In genomic region chr5:133787491-133787890, GRCm38 (mm10) we compare ENCODE assay signal across 25 mouse cellular contexts.
"Had no signal": no experiment of that assay in that cellular context is flagged by ENCODE, and none has a peak within 500 bp of the region (broad histone marks: within the 10 kb centered on the region; RNA-seq: fewer than 3 reads in every experiment).

No protein-coding gene starts in this region.

- DNase-seq: gastrocnemius, postnatal 10 days; heart, adult 2 months; heart, postnatal 10 days; heart, postnatal 4 days; kidney, adult 18-20 months; kidney, adult 8-10 months; kidney, postnatal 10 days; kidney, postnatal 25 days; kidney, postnatal 4 days; left cerebral cortex, postnatal 4 days had no signal

- H3K4me2 ChIP-seq: heart, embryonic 12.5 days; hindbrain, embryonic 12.5 days; hindbrain, embryonic 14.5 days; intestine, embryonic 15.5 days; kidney, embryonic 15.5 days; limb, embryonic 13.5 days; limb, embryonic 15.5 days; liver, embryonic 12.5 days had no signal

- H3K4me1 ChIP-seq: heart, embryonic 10.5 days; heart, embryonic 12.5 days; hindbrain, embryonic 10.5 days; hindbrain, embryonic 12.5 days; intestine, embryonic 15.5 days; limb, embryonic 13.5 days; limb, embryonic 15.5 days; liver, embryonic 12.5 days had no signal

- H3K27me3 ChIP-seq: heart, embryonic 12.5 days; hindbrain, embryonic 12.5 days; intestine, embryonic 15.5 days; kidney, embryonic 15.5 days; liver, embryonic 12.5 days had no signal

- H3K27ac ChIP-seq: heart, adult 2 months; heart, embryonic 10.5 days; hindbrain, embryonic 10.5 days; hindbrain, embryonic 12.5 days; hindbrain, embryonic 14.5 days; intestine, embryonic 15.5 days; kidney, embryonic 15.5 days; layer of hippocampus, adult 2 months; limb, embryonic 13.5 days; limb, embryonic 15.5 days; liver, embryonic 12.5 days; liver, embryonic 14.5 days had no signal

- ATAC-seq: hindbrain, embryonic 16.5 days; inflammation-experienced regulatory T-cells, adult 6 months; intestine, embryonic 15.5 days; intestine, postnatal 0 days; liver, embryonic 12.5 days had no signal

- H3K9me3 ChIP-seq: heart, embryonic 10.5 days; heart, embryonic 12.5 days; hindbrain, embryonic 10.5 days; hindbrain, embryonic 12.5 days; intestine, embryonic 15.5 days; kidney, embryonic 15.5 days; limb, embryonic 13.5 days; limb, embryonic 15.5 days; liver, embryonic 12.5 days had no signal

- H3K9ac ChIP-seq: heart, embryonic 12.5 days; hindbrain, embryonic 12.5 days; hindbrain, embryonic 14.5 days; intestine, embryonic 15.5 days; kidney, embryonic 15.5 days; limb, embryonic 13.5 days; limb, embryonic 15.5 days; liver, embryonic 12.5 days; liver, embryonic 14.5 days had no signal

- H3K4me3 ChIP-seq: heart, adult 2 months; heart, embryonic 10.5 days; heart, embryonic 12.5 days; hindbrain, embryonic 10.5 days; hindbrain, embryonic 12.5 days; intestine, embryonic 15.5 days; kidney, embryonic 15.5 days; layer of hippocampus, adult 2 months; limb, embryonic 13.5 days; limb, embryonic 15.5 days; liver, embryonic 12.5 days had no signal

- H3K36me3 ChIP-seq: heart, embryonic 10.5 days; heart, embryonic 12.5 days; hindbrain, embryonic 10.5 days; hindbrain, embryonic 12.5 days; intestine, embryonic 15.5 days; kidney, embryonic 15.5 days; limb, embryonic 13.5 days; limb, embryonic 15.5 days; liver, embryonic 12.5 days had no signal
